Mouse (Mus musculus): ENCODE results near the gene Kif27.
"Not testable (repeated sequence)": the region's sequence is repeated elsewhere in the genome, so short reads cannot be mapped to it uniquely, and the experiment has no call there.

Gene Kif27

GRCm38 (mm10) chr13:58358629-58359303 lies at the start of gene Kif27:
TSS of gene Kif27 (minus strand) at chr13:58359122.
- peak; percentile 76 to 78 for DNase-seq

GRCm38 (mm10) chr13:58403243-58403642 lies 44.3 kb upstream of the Kif27 start, which contains the start of gene Hnrnpk:
TSS of gene Hnrnpk (minus strand) at chr13:58403343.
- not testable (repeated sequence) for DNase-seq

GRCm38 (mm10) chr13:58402744-58403110 lies 43.8 kb upstream of the Kif27 start:
- no peak for DNase-seq

- peak; percentile 98 to 99 for DNase-seq
Measured at GRCm38 (mm10) chr13:58402003-58402743, 43.3 kb upstream of the Kif27 start, which contains the start of gene Rmi1. TSS of gene Rmi1 (plus strand) at chr13:58402248.

GRCm38 (mm10) chr13:58401135-58402002 lies 42.4 kb upstream of the Kif27 start:
- DNase-seq, result peak; percentile 86 to 93

- DNase-seq, result no peak
Measured at GRCm38 (mm10) chr13:58400576-58400975, 41.7 kb upstream of the Kif27 start.

- peak in 1 of 2 experiments; percentile 13 for DNase-seq
Measured at GRCm38 (mm10) chr13:58397651-58398050, 38.7 kb upstream of the Kif27 start.

GRCm38 (mm10) chr13:58394392-58394791 lies 35.5 kb upstream of the Kif27 start:
- not testable (repeated sequence) for DNase-seq

GRCm38 (mm10) chr13:58389324-58389951 lies 30.5 kb upstream of the Kif27 start:
- no peak for DNase-seq

- no peak for DNase-seq
Measured at GRCm38 (mm10) chr13:58388379-58388778, 29.5 kb upstream of the Kif27 start.

GRCm38 (mm10) chr13:58387948-58388347 lies 29.0 kb upstream of the Kif27 start:
- peak; percentile 79 to 85 for DNase-seq

GRCm38 (mm10) chr13:58385547-58385920 lies 26.6 kb upstream of the Kif27 start:
- DNase-seq, result no peak

GRCm38 (mm10) chr13:58384779-58385546 lies 26.0 kb upstream of the Kif27 start, which contains the start of gene 2210016F16Rik:
TSS of gene 2210016F16Rik (minus strand) at chr13:58385225.
- DNase-seq, result peak; percentile 73 to 74

GRCm38 (mm10) chr13:58384371-58384770 lies 25.4 kb upstream of the Kif27 start:
- peak in 1 of 2 experiments; percentile 12 for DNase-seq

GRCm38 (mm10) chr13:58373153-58373470 lies 14.2 kb upstream of the Kif27 start:
- DNase-seq, result no peak

- DNase-seq, result no peak
Measured at GRCm38 (mm10) chr13:58372278-58373152, 13.6 kb upstream of the Kif27 start.

GRCm38 (mm10) chr13:58368835-58369234 lies 9.9 kb upstream of the Kif27 start:
- no peak for DNase-seq

- no peak for DNase-seq
Measured at GRCm38 (mm10) chr13:58367641-58368040, 8.7 kb upstream of the Kif27 start.

GRCm38 (mm10) chr13:58366373-58366772 lies 7.5 kb upstream of the Kif27 start:
- DNase-seq, result no peak

GRCm38 (mm10) chr13:58365179-58365578 lies 6.3 kb upstream of the Kif27 start:
- DNase-seq, result not testable (repeated sequence)

All from cerebellum, postnatal 14 days (tissue).